Mouse (Mus musculus): Measurements from ENCODE around the gene Ccl19.
"Not testable (repeated sequence)": the region's sequence is repeated elsewhere in the genome, so short reads cannot be mapped to it uniquely, and the experiment has no call there.

The Ccl19 gene

DNA sequence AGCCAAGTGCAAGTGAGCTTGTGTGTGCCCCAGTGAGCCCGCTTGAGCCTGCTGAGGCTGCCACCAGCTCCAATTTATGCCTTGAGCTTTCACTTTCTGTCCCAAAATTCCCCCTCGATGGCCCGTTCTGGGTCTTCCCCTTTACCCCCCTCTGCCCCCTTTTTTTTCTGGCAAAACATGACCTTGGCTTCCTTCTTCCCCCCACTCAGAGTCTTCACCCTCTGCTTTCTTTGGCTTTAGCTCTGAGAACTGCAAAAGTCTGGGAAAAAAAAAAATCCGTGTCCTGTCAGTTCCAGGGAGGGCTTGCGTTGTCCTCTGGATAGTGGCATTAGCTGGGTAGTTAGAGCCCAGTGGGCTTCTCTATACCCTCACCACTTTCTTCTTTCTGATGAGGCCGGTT lies at the start of gene Ccl19:
TSS of gene Ccl19 (minus strand) at position 101 of the 400 bp plus-strand sequence.
- in situ Hi-C loops (cut with MboI, MseI): not testable (repeated sequence)

DNA sequence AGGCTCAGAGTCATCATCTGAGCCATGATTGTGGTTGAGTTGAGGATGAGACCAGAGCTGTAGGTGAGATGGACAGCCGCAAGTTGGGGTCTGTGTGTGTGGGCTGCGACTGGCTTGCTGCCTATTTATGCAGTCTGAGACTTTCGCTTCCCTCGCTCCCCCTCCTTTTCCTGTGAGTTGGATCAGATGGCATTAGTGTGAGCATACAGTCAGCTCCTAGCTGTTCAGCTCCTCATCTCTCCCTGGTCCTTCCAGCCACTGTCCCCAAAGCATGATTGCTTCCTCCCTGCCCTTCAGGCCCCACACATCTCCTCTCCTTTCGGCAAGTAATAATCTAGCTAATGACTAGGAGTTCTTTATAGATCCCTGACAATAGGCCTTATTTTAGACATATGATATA lies 17.5 kb upstream of the Ccl19 start, which contains the start of gene Ccl21a:
TSS of gene Ccl21a (minus strand) at position 101 of the 400 bp plus-strand sequence.
- in situ Hi-C loops (cut with MboI, MseI): not testable (repeated sequence)

DNA sequence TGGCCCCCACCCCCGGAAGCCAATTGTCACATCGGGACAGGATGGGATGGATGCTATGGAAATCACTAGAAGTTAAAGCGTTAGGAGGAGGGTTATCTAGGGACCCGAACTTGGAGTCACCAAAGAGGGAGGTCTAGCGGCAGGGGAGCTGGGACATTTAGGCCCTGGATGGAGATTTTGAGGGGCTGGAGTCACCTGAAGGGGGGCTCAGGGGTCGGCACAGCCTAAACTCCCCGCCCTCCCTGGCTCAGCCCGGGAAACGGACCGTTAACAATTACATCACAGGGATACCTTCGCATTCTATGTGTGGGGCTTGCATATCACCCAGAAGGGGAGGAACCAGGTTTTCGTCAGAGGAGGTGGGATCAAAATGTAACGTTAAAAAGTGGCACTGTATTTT lies 21.1 kb downstream of the Ccl19 start, which contains the start of gene 4930578G10Rik:
TSS of gene 4930578G10Rik (plus strand) at position 301 of the 400 bp plus-strand sequence.
- in situ Hi-C loops (cut with MboI, MseI): not testable (repeated sequence)

All from T-helper 1 cell (primary cell).